Mouse (Mus musculus) myocyte (in vitro differentiated cells): ENCODE measurements around the gene Serpina16.

Experiments
- E2F4 ChIP-seq: IDR thresholded peaks from one replicate; pipeline ENCODE4 v1.6.1; 2011; ENCODE audit warnings: mild to moderate bottlenecking, control low read depth, moderate library complexity; ENCODE audit not compliant: insufficient read depth
- POLR2A ChIP-seq: IDR thresholded peaks from one replicate; pipeline ENCODE4 v1.6.1; 2011; ENCODE audit warnings: low read depth, mild to moderate bottlenecking, control low read depth, moderate library complexity; ENCODE audit not compliant: insufficient read length

GRCm38 (mm10) chr12:103710405-103710804 is 34.5 kb upstream of the Serpina16 start:
- TF ChIP-seq POLR2A, result no peak
- no peak for TF ChIP-seq E2F4
